26 mouse cellular contexts compared by ENCODE assay signal in the genomic region with DNA sequence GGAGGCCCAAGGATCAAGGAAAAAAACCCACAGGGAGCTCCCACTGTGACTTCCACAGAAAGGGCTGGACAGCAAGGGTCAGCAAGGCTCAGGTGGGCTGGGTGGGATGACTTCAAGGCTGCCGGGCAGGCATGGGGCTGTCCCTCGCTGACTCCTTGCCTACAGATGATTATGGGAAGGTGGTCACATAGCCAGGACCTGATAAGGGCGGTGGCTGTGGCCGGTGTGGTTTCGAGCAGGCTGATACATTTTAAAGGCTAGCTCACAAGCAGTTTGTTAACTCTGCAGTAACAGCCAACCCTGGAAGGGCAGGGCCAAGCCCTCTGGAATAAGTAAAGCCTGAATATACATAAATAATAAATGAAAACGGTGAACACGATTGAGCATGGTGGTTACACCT. TPM values are rescaled to one million over a fixed set of nuclear protein-coding genes. Genes with fewer than 3 reads are reported as not detected.
DNase-seq lines count a peak whose midpoint lies in the region; ATAC-seq and TF ChIP-seq lines count a peak whose summit lies in the region.
"Had no signal": no experiment of that assay in that cellular context is flagged by ENCODE, and none has a peak within 500 bp of the region (broad histone marks: within the 10 kb centered on the region; RNA-seq: fewer than 3 reads in every experiment).

No protein-coding gene starts in this region.

- H3K4me1 ChIP-seq in liver, embryonic 15.5 days (replicated peaks): peaks cover 53% of the 10 kb centered on the region
- H3K4me1 ChIP-seq in midbrain, embryonic 11.5 days (ENCODE audit: control insufficient read depth, insufficient read depth, low read length): no peaks in the 10 kb centered on the region
- H3K4me1 ChIP-seq in cerebellum, adult 2 months (ENCODE audit: control insufficient read depth, insufficient read depth, low read length): peaks cover 48% of the 10 kb centered on the region
- H3K4me1 ChIP-seq: forebrain, embryonic 13.5 days had no signal

- no peaks in the 10 kb centered on the region for H3K27me3 ChIP-seq in liver, embryonic 15.5 days
- H3K27me3 ChIP-seq in midbrain, embryonic 11.5 days (ENCODE audit: control insufficient read depth, insufficient read depth, low read length): no peaks in the 10 kb centered on the region
- no peaks in the 10 kb centered on the region for H3K27me3 ChIP-seq in cerebellum, adult 2 months (ENCODE audit: control insufficient read depth, insufficient read depth, low read length)
- H3K27me3 ChIP-seq: forebrain, embryonic 13.5 days; hindbrain, embryonic 12.5 days; limb, embryonic 15.5 days; lung, embryonic 15.5 days had no signal

- no peak overlapping the region for H3K4me3 ChIP-seq in liver, embryonic 15.5 days (replicated peaks)
- H3K4me3 ChIP-seq in midbrain, embryonic 11.5 days (ENCODE audit: low read depth, low read length): no peak overlapping the region
- no peak overlapping the region for H3K4me3 ChIP-seq in cerebellum, adult 2 months (replicated peaks; ENCODE audit: insufficient read depth, low read depth, low read length)
- H3K4me3 ChIP-seq: forebrain, embryonic 13.5 days; hindbrain, embryonic 12.5 days; limb, embryonic 10.5 days; limb, embryonic 15.5 days; lung, embryonic 15.5 days; megakaryocyte, embryonic 14.5 days had no signal

- no peak for TF ChIP-seq POLR2A in cerebellum, adult 2 months (IDR thresholded peaks at IDR 0.05; ENCODE audit: borderline replicate concordance, insufficient read depth, low read length)

- no peaks in the 10 kb centered on the region for H3K9me3 ChIP-seq in liver, embryonic 15.5 days (replicated peaks)
- H3K9me3 ChIP-seq in midbrain, embryonic 11.5 days (ENCODE audit: control insufficient read depth, low read length): no peaks in the 10 kb centered on the region
- H3K9me3 ChIP-seq: forebrain, embryonic 13.5 days; G1E; hindbrain, embryonic 12.5 days; limb, embryonic 10.5 days; limb, embryonic 15.5 days; lung, embryonic 15.5 days had no signal

- H3K27ac ChIP-seq in liver, embryonic 15.5 days (replicated peaks): peak overlapping the region; percentile 84
- H3K27ac ChIP-seq in midbrain, embryonic 11.5 days (ENCODE audit: low read depth, low read length): no peak overlapping the region
- H3K27ac ChIP-seq in cerebellum, adult 2 months (ENCODE audit: insufficient read depth, low read length): no peak overlapping the region
- H3K27ac ChIP-seq: forebrain, embryonic 13.5 days; hindbrain, embryonic 12.5 days; kidney, postnatal 0 days; limb, embryonic 15.5 days; lung, embryonic 15.5 days; stomach, postnatal 0 days had no signal

- 17% methylated on average over 7 of the region's 7 CpGs for WGBS in liver, embryonic 15.5 days (ENCODE audit: insufficient replicate concordance)
- 86% methylated on average over 7 of the region's 7 CpGs for WGBS in midbrain, embryonic 11.5 days
- WGBS in cerebellum, adult 2 months: 78% methylated on average over 7 of the region's 7 CpGs

- peak overlapping the region; percentile 45; the same call in 1 of the 2 replicates for H3K9ac ChIP-seq in liver, embryonic 15.5 days
- H3K9ac ChIP-seq in midbrain, embryonic 11.5 days (ENCODE audit: low read length): no peak overlapping the region
- H3K9ac ChIP-seq: forebrain, embryonic 13.5 days; hindbrain, embryonic 12.5 days; limb, embryonic 15.5 days; lung, embryonic 15.5 days had no signal

- H3K4me2 ChIP-seq in liver, embryonic 15.5 days: peak overlapping the region; percentile 51
- no peak overlapping the region for H3K4me2 ChIP-seq in midbrain, embryonic 11.5 days
- H3K4me2 ChIP-seq: forebrain, embryonic 13.5 days; hindbrain, embryonic 12.5 days; limb, embryonic 15.5 days; lung, embryonic 15.5 days had no signal

- TF ChIP-seq CTCF in cerebellum, adult 2 months (IDR thresholded peaks at IDR 0.05; ENCODE audit: borderline replicate concordance, insufficient read depth, low read depth, low read length): no peak

- ATAC-seq in liver, embryonic 15.5 days (ENCODE audit: insufficient read depth): peak; percentile 70
- ATAC-seq in midbrain, embryonic 11.5 days (ENCODE audit: low FRiP score): no peak
- ATAC-seq: forebrain, embryonic 13.5 days; intestine, embryonic 16.5 days had no signal

- H3K36me3 ChIP-seq in liver, embryonic 15.5 days (replicated peaks): peaks cover 46% of the 10 kb centered on the region
- H3K36me3 ChIP-seq in midbrain, embryonic 11.5 days (ENCODE audit: control insufficient read depth, insufficient read depth, low read length): no peaks in the 10 kb centered on the region
- H3K36me3 ChIP-seq: G1E; hindbrain, embryonic 12.5 days; limb, embryonic 10.5 days; limb, embryonic 15.5 days; lung, embryonic 15.5 days had no signal

- peak; percentile 49 to 54 for DNase-seq in spleen, postnatal 10 days (ENCODE audit: low spot score in 2 of 2)
- DNase-seq in spleen, adult 18-20 months: no peak
- DNase-seq in liver: peak; percentile 77
- no peak for DNase-seq in thymus, postnatal 4 days
- no peak for DNase-seq in midbrain, embryonic 11.5 days (ENCODE audit: low spot score, missing footprints)
- no peak for DNase-seq in cerebellum, adult 2 months
- DNase-seq: adrenal gland, postnatal 10 days; cerebellum, adult 11-12 months; cerebellum, postnatal 10 days; gastrocnemius, postnatal 25 days; kidney, adult 8-10 months; lung, postnatal 36 days; midbrain, embryonic 14.5 days; thymus, adult 18-20 months; thymus, postnatal 25 days had no signal

RNA-seq across cellular contexts. Expression of a gene that starts 38.7 kb away (rescaled TPM):
- 57.7 and 66.9 TPM in 2 replicates for polyA plus RNA-seq in liver, embryonic 15.5 days (2015; fragmentation: Nextera tagmentation; extraction: Ambion mirVana)
- polyA plus RNA-seq in midbrain, embryonic 11.5 days (2014; fragmentation: Nextera tagmentation; extraction: Ambion mirVana): 15.4 and 17.4 TPM in 2 replicates
- polyA plus RNA-seq in cerebellum, adult 2 months (2012; rRNA removed): 116 TPM in 2 replicates

Comparison
In these comparisons a context has a peak if more than half of its experiments do, and no peak if none do; other contexts are left out.
1. DNase-seq: peak in spleen, postnatal 10 days (2 of 2) and liver (single experiment); none in spleen, adult 18-20 months (0 of 2), thymus, postnatal 4 days (single experiment), midbrain, embryonic 11.5 days (single experiment) and cerebellum, adult 2 months (0 of 2).